Mouse (Mus musculus): ENCODE results near the gene Gipc1. TPM values are rescaled to one million over a fixed set of nuclear protein-coding genes. Genes with fewer than 3 reads are reported as not detected.
A peak's percentile ranks its signal among the peaks of the same experiment; 100 is the strongest.

The Gipc1 gene
- total RNA-seq, 2 experiments from 2014 or later = 56.9 to 58.1 TPM

- no peak for DNase-seq
Observed at GRCm38 (mm10) chr8:83681099-83681498, 28.6 kb downstream of the Gipc1 start.

GRCm38 (mm10) chr8:83684517-83684916 is 32.0 kb downstream of the Gipc1 start:
- no peak for DNase-seq

- DNase-seq = no peak
Observed at GRCm38 (mm10) chr8:83689264-83689663, 36.8 kb downstream of the Gipc1 start.

DNA sequence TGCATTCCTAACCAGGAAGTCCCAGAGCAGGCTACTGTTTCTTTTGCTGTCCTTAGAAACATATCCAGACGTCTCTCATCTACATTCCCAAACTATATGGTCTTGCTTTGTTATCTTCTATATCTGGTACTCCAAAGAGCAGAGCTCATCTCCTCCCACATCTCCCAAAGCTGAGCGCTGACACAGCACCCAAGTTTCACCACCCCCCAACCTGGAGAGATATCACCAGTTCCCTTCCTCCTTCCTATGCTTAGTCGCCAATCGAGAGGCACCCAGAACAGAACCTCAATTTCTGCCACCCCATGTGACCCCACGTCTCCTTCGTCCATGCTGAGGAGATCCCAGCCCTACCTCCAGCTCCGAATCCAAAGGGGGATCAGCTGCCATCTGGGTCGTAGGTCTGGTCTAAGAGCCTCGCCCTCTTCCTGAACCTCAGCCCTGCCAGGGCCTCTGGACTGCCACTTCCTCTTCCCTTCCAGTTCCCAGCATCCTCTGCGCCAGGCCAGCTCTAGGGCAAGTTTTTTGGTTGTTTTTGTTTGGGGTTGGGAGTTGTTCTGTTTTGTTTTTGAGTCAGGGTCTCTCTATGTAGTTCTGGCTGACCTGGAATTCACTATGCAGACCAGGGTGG is 41.2 kb downstream of the Gipc1 start:
- no peak for DNase-seq

DNA sequence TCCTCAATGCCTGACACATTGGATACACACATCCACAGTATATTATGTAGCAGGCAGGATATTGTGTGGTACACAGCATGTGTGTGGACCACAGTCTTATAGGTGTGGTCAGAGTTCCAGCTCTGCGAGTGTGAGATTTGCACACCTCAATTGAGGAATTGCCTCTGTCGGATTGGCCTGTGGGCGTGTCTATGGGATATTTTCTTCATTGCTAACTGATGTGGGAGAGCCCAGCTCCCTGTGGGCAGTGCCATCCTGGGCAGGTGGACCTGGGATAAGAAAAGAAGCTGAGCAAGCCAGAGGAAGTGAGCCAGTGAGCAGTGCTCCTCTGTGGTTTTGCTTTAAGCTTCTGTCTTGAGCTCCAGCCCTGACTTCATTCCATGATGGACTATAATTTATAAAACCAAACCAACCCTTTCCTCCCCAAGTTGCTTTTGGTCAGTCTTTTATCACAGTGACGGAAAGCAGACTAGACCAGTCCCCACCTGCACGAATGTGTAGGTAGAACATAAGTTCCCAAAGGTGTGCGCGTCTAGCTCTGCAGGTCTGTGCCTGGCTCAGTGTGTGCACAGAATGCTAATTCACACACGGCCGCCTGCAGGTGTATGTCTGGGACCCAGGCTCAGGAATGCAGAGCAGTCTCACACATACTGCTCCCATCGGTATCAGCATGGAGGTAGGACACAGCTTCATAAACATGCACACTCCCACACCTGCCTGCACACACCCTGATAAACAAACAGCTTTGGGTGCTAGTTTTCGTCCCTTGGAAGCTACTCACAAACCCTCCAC is 42.1 kb downstream of the Gipc1 start:
- no peak for DNase-seq

- no peak for DNase-seq
Observed at GRCm38 (mm10) chr8:83695351-83696106, 43.1 kb downstream of the Gipc1 start.

DNA sequence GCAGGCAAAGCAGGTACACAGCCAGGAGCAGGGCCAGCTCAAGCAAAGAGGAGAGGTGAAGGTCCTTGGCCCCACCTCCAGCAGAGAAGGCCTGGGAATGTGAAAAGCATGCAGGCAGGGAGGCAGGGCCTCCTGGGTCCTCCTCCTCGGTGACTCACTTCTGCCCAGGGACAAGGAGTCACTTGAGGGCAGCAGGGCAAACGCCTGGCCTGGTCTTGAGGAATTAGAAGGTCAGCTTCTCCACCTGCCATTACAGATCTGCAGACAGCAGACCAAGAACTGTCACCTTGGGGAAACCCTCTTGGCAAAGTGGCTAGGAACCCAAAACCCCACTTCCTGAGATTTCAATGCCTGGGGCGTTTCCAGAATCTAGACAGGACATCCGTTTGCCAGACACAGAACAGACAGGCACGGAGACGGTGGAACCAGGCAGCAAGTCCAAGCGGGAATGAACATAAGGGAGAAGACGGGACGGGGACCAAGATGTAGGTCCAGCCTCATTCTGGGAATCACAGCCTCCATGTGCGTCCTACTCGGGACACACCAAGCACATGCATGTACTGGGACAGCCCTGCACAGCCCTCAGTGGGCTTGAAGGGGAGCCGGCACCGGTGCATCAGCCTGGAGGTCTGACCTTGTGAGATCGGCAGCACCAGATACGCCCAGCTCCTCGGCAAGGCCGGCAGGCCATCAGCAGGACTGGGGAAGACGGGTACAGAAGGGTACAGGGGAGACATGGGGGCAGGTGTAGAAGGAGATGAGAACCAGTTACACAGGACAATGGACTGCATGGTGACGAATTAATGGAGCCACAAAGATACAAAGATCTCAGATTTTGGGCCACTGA is 45.1 kb downstream of the Gipc1 start:
- no peak for DNase-seq

GRCm38 (mm10) chr8:83698291-83698660 is 45.8 kb downstream of the Gipc1 start:
- DNase-seq = no peak

- peak; percentile 54 to 61 for DNase-seq
Observed at GRCm38 (mm10) chr8:83698661-83699453, 46.4 kb downstream of the Gipc1 start, which contains the start of gene Pkn1. TSS of gene Pkn1 (minus strand) at chr8:83699179.

GRCm38 (mm10) chr8:83699566-83699965 is 47.1 kb downstream of the Gipc1 start:
- no peak for DNase-seq

- no peak for DNase-seq
Observed at GRCm38 (mm10) chr8:83700423-83701085, 48.1 kb downstream of the Gipc1 start.

- no peak for DNase-seq
Observed at GRCm38 (mm10) chr8:83703426-83703825, 50.9 kb downstream of the Gipc1 start.

DNA sequence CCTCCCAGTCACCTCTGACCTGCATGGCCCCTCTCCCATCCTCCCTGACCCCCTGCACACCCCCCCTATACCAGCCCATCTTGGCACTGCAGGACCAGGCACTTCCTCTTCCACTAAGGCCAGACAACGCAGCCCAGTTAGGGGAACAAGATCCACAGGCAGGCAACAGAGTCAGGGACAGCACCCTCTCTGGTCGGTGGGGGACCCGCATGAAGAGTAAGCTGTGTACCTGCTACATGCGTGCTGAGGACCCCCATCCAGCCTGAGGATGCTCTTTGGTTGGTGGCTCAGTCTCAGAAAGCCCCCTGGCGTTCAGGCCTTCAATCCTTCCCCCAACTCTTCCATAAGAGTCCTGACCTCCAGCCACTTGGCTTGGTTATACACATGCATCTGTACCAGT is 53.9 kb downstream of the Gipc1 start:
- no peak for DNase-seq

DNA sequence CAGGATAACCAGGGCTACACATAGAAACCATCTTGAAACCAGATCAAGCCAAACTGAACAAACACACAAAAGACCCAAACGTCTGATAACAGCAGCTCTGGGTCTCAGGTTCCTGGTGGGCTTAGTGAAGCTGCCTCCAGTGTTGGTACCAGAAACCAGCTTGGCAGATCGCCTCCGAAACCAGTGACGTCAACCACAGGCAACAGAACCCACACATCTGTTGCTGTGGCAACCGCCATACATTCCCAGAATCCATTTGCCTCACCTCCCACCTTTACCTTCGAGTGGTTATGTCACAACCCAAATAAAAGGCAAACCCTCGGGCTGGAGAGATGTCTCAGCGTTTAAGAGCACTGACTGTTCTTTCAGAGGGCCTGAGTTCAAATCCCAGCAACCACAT is 55.1 kb downstream of the Gipc1 start:
- no peak for DNase-seq

Other genes with a start within 250 kb of the Gipc1 start
- 100 to 1,000 TPM; 213 to 246 TPM for gene Scoc, start 194.3 kb upstream of the Gipc1 start, total RNA-seq (2021)
- gene Olfr370, start 116.9 kb upstream of the Gipc1 start, total RNA-seq (2021) = not detected
- 100 to 1,000 TPM; 147 to 150 TPM for gene Ndufb7, start 86.0 kb upstream of the Gipc1 start, total RNA-seq (2021)
- 100 to 1,000 TPM; 511 to 514 TPM for gene Tecr, start 44.7 kb upstream of the Gipc1 start, total RNA-seq (2021)
- 10 to 100 TPM; 46.3 to 51.8 TPM for gene Dnajb1, start 44.5 kb upstream of the Gipc1 start, total RNA-seq (2021)
- gene Ptger1, start 14.0 kb downstream of the Gipc1 start, total RNA-seq (2021) = 1 to 10 TPM in 1 of 2 experiments, under 1 TPM in 1; 1.00 to 1.4 TPM
- gene Pkn1, start 46.5 kb downstream of the Gipc1 start, total RNA-seq (2021) = 10 to 100 TPM; 53.0 to 54.8 TPM
- 10 to 100 TPM; 17.0 to 19.2 TPM for gene Ddx39, start 62.5 kb downstream of the Gipc1 start, total RNA-seq (2021)
- 1 to 10 TPM; 7.6 to 7.7 TPM for gene Adgre5, start 88.6 kb downstream of the Gipc1 start, total RNA-seq (2021)
- gene Adgrl1, start 247.4 kb downstream of the Gipc1 start, total RNA-seq (2021) = 100 to 1,000 TPM; 319 to 321 TPM

Measured in layer of hippocampus, postnatal 36 days (tissue).